Mouse (Mus musculus) cerebellum, postnatal 14 days (tissue): ENCODE data around the gene Mex3b.

Experiments used
- DNase-seq, 2 experiments: peaks; one replicate each; pipeline ENCODE4 v3.0.0; 2021; ENCODE audit warnings: mixed read lengths in 2 of 2

Gene Mex3b

DNA sequence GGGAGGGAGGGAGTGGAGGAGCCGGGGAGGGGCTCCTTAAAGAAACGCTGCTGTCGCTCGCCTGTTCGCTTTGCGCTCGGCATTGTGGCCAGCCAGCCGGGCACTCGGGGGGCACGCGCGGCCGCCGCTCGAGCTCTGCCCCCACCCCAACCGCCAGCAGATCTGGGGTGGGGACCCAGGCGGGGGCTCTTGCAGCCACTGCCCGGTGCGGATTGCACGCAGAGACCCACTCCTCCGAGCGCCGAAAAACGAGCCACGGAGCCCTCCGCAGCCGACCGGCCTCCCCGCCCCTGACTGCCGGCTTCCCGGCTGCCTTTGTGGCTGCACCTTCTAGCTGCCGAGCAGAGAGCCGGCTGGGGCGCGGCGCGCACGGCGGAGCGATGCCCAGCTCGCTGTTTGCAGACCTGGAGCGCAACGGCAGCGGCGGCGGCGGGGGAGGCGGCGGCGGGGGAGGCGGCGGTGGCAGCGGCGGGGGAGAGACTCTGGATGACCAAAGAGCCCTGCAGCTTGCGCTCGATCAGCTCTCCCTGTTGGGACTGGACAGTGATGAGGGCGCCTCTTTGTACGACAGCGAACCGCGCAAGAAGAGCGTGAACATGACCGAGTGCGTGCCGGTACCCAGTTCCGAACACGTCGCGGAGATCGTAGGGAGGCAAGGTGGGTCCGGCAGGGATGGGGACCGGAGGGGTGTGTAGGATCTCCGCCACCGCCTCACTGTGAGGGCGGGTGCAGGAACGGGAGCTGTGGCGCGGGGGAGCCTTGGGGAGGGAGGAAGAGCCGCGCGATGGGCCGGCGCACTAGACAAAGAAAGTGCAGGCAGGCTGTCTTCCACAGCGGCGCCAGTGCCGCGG lies at the start of gene Mex3b:
Mex3b (plus strand) TSS at position 63 of the 851 bp plus-strand sequence.
- peak; percentile 71 to 75 for DNase-seq

DNA sequence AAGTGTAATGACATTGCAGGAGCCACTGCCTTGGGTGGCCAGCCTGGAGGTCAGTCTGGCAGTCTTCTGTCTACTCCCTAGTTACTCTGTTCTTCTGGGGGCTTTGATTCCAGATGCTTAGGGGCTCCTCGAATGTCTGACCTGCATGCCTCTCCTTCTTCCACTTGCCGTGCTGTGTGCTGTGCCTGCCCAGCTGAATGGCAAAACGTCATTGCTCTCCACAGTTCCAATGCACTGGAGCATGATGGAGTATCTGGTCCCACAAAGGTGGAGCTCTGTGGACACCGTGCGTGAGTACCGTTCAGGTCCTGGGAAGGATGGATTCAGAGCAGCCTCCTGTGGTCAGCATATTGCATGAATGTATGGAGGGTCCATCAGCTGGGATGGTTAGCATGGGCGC lies 47.6 kb upstream of the Mex3b start:
- no peak for DNase-seq

DNA sequence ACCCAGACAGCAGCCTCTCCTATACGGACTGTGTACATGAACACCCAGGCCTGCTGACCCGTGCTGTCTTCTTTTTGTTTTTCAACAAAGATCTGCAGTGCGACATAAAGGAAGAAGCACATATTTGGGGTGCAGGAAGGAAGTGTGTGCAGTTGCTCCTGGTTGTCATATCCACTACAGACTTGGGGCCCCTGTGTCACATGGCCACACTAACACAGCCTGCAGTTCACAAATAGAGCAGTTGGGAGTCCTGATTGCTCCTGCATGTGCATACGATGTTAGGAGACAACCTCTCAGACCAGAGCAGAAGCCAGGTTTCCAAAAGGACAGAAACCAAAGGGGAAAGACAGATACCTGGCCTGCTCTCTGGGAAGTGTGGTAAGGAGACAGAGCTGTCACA lies 46.5 kb upstream of the Mex3b start:
- no peak for DNase-seq

DNA sequence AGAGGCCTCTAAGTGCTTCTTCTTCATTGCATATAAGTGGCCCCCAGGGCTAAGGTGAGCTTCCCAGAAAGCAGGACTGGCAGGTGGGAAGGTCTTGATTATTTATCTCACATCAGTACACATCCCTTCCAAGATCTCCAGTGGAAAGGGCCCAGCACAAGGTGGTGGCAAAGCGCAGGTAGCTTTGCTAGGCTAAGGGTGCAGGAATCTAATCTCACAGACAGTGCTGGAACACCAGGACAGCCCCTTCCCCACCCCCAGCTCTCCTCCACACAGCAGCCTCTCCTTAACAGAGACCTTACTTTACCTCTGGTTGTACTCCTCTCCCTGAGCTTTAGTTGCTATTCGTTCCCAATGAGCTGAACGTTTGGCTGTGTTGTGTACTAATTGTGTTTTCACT lies 45.6 kb upstream of the Mex3b start:
- no peak for DNase-seq

DNA sequence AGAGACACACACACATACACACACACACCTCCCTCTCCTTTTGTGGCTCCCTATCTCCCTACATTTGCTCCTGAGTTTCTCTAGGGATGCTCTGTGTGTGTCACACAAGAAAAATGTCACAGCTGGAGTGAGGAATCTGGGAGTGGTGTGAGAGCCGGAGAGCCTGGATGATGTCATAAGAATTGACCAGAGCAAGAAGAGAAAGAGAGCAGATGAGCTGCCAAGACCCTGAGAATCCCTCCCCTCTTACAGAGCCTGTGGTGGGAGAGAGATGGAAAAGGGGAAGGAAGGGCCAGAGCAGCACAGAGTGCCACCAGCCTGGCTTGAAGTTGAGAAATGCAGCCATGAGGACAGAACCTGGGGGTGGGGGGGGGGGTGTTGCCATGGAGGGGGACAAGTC lies 44.6 kb upstream of the Mex3b start:
- DNase-seq: no peak

DNA sequence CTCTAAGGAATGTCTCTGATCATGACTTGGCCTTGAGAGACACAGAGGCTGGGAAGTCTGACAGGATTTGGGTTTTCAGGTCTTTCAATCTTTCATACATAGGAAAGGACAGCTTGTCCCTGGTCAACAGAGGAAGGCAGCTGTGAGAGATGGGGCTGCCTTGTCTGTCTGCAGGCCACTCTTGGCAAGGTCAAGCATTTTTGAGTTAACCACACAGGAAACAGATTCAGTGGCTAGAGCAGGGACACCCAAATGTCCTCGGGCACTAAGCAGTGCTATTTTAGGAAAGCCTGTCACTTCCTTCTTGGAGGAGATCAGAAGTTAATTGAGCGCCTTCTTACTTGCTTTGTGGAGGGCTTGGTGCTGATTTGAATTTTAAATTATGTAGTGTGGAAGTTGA lies 38.9 kb upstream of the Mex3b start:
- no peak for DNase-seq

DNA sequence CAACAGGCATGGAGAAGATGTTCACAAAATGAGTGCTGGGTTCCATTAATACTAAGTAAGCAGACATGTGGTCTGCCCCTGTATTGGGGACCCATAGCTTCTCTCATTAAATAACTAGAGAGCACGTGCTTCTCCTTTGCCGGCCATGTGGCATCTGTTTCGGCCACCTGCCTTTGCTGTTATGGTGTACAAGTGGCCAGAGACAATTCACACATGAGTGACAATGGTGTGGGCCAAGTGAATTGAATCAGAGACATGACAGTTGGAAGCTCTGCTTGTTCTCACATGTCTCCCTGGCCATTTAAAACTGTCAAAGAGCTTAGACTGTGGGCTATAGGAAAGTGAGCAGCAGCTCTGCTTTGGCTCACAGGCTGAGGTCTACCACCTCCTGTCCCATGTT lies 37.6 kb upstream of the Mex3b start:
- peak; percentile 72 to 73 for DNase-seq

DNA sequence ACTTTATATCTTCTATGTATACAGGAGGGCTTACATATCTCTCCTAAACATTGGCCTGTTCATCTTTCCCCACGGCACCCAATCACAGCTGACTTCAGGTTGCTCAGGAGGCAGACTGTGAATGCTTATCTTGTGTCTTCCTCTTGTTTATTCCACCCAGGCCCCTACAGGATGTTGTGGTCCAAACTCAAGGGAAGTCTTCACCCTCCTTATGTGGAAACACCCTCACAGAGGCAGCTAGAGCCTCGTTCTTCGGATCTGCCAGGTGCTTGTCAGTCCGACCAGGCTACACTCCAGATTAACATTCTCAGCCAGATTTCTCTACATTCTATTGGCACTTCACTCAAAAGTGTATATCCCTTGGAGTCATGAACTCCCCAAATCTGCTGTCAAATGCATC lies 32.7 kb upstream of the Mex3b start:
- DNase-seq: no peak

DNA sequence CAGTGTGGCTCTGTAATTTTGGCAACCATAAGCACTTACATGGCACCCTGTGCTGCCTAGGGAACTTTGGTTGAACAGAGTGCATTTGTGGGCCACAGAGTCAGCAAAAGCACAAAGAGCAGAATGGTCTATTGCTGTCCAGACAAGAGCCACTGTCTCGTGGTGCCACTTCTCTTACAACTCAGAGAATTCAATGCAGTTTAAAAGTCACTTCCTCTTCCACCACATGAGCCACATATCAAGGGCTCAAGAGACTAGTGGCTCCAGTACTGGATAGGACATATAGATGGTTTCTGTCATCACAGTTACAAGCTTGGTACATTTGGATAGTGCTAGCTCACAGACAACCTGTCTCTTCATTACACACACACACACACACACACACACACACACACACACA lies 28.7 kb upstream of the Mex3b start:
- no peak for DNase-seq

DNA sequence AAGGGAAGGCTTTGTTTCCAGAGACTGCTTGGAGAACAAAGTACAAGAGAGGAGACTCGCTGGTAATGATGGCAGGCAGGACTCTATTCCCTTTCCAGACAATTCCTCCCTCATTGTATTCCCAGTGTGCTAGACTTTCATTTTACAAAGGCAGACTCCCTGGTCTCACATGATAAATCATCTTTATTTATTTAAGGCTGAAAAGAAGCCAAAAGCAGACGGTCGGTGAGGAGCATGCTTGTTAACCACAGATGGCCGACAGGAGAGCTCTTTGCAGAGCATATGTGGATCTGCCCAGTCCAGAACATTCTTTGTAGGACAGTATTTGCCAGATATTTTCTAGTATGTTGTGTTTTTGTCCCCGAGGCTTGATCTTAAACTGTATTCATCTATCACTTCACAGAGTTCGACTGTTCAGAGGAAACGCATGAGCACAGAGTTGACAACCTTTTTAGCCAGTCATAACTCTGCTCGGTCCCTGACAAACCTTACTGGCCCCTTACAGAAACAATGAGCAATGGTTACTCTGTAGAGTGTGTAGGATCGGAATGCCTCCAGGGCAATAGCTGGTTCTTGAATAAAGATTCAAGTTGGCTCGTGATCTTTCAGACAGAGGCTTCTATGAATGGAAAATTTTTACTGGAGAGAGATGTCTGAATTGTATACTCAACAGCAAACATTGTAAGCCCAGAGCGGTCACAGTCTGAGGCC lies 28.0 kb upstream of the Mex3b start:
- peak in 1 of 2 experiments; percentile 15 for DNase-seq

DNA sequence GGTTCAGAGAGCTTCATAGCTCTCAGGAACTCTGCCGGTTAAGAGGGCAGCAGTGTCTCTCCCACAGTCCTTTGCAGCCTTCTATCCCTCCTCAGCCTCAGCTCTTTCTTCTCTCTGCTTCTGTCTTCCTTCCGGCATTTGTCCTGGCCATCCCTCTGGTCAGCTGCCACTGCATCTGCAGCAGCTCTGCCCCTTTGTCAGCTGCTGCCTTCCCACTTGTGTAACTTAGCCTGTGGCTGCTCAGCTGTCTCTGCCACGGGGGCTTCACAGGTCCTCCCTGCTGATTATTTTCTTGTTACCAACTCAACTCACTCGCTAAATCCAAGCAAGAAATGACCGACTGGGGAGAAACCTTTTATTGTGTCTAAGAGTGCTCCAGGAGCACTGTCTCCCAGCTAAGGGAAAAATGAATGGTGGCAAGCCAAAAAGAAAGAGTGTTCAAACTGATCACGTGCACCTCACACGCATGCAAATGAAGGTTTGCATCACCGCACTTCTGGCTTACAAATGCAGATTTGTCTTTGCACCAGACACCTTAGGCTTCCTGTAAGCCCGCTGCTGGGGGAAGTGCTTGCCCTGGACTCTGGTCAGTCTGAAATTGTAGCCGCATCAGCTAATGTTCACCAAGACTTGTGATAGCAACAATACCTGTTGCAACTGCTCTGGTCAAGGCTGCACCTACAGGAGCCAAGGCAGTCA lies 24.8 kb upstream of the Mex3b start:
- DNase-seq: no peak

DNA sequence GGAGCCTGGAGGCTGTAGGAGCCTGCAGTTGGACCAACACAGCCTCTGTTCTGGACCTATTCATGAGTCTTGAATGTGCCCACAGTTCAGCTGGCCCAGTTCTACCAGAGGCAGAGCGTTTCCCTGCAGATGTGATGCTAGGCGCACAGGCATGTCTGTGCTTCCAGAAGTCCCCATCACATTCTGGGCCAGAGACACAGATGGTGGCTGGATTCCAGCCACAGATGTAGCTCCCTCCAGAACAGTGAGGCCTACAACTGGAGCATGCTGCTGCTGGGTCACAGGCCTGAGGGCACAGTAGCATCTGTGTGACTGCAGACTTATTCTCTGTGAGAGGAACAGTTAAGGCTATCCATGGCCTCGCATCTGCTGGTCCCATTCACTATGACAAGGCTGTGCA lies 16.4 kb upstream of the Mex3b start:
- DNase-seq: no peak

DNA sequence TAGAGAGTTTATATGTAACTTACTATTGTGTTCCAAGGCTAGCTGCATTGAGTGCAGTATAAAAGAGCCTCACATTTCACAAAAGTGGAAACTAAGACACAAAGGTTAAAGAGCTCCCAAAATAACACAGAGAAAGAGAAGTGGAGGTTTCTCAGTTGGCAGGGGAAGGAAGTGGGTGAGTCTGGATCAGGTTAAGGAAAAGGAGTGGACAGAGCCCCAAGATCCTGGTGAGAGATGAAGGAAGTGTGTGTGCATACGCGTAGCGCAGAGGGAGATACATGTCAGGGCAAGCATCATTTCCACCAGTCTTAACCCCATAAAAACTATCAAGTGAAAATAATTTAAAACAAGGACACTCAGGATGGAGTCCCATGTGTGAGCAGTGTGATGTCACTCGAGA lies 15.5 kb upstream of the Mex3b start:
- DNase-seq: no peak

DNA sequence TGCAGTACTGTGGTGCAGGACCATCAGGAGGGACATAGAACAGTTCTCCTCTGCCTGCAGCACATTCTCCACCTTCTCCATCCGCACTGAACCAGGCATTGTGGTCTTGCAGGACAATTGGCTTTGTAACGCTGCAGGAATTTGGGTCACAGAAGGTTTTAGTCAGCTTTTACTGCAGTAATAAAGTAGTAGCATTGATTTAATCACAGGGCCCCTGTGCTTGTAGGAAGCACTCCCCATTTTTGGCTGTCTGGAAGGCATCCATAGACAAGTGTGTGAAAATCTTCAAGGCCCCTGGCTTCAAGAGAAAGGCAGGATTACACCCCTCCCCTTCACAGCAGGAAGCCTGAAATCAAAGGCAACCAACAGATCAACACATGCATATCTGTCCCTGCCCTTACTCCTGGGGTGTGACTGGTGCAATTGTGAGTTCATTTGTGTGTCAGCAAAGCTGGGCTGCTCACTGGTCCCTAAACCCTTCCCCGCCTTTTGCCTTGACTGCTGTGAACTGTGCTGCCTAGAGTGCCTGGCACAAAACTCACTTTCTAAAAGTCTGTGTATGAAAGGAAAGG lies 12.9 kb upstream of the Mex3b start:
- DNase-seq: no peak

DNA sequence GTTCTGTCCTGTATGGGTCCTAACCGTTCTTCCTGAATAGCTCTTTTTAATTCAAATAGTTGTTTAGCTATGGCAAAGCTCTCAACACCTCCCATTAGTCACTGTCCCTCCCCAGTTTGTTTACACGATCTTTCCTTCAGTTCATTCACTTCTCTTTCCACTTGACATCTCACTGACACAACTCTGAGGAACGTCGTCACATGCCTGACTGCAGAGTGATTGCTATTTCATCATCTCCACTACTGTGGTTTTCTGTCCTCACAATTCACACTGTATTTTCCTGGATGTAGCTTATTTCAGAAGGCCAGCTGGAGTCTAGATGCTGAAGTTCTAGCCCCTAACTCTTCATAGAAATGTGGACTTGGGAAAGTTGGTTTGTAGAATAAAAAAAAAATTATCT lies 8.5 kb upstream of the Mex3b start:
- no peak for DNase-seq

DNA sequence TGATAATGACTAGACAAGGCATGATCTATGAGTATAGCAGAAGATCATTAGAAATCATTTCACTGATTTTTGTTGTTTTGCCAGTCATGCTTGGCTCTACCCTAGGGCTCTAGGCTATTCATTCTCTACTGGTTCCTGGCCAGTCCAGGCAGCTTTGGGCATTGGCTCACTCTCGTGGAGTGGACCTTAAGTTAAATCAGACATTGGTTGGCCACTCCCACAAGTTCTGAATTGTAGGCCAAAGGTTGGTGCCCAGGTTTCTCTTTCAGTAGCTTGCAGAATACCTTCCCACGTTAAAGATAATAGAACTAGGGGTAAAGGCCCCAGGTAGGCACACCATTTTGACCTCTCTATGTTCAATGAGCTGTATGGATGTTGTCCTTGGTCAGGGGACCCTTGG lies 6.5 kb upstream of the Mex3b start:
- DNase-seq: no peak

DNA sequence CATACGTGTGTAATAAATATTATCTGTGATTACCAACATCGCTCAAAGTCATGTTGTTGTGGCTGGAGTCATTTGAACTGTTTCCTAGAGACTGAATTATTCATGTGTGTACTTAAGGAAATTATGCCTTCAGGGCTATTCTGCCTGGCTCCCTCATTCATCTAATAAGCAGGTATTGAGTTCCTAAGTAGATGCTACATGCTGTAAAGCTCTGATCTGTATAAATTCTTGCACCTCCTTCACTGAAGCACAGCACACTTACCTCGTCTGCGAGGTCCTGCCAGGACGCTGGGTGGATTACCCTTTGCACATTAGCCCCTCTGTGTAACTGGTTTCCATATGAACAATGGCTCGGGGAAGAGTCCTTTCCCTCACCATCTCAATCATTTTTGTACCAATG lies 3.8 kb upstream of the Mex3b start:
- no peak for DNase-seq

DNA sequence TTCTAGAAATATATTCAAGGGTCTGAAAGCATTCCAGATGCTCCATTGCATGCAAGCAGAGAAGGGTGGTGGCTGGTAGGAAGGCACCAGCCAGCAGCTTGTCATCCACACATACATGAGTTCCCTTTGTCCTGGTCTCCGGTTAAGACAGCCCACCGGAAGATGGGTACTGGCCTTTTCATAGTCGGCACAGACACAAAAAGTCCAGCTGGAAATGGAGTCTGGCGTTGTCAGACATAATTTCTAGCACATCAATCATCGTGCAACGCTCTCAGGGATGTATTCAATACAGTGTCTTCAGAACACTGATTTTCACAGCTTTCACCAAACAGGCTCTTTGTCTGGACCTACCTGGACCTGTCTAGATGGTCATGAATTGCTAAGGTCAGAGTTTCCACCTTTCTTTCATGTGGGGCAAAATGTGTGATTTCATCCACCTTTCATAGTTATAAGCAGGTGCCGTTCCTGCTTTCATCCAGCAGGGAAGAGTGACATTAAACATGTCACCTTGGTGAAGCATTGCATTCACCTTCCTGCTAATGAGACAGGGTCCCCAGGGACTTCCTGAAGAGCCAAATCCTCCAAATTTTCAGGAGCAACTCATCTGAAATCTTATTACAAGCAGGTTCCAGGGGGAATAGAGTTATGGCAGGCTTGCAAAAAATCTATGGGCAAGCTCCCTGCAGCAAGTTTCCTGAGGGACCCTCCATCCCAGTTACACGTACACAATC lies 2.7 kb upstream of the Mex3b start:
- DNase-seq: peak; percentile 42 to 47

DNA sequence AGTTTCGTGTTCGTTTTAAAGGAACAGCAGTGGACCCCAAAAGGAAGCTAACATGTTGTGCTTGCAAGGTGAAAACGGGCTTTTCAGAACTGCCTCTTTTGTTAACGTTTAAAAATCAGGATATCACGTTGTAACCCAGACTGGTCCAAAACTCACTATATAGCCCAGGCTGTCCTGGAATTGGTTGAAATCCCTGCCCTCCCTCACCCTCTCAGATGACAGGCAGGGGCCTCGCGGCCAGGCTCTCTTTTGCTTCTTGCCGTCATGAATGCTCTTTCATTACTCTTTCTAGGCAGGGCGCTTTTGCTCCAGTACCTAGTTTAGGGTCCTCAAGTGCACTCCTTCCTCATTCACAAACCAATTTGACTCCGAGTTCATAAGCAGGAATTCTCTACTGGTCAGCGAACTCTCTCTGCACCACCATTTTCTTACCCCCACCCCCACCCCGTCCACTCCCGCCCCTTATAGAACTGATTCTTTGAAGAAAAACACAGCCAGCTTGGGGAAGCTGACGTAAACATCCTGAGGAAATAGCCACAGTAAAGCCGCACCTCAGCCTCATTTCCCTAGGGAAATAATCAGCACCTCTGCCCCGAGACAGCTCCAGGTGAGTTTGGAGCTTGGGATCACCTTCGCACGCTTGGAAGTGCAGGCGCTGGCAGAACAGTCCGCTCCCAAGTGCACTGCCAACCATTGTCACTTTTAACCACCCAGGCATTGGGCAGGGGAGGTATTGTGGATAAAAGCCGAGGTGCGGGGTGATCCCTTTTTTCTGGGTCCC lies 2.0 kb upstream of the Mex3b start:
- peak; percentile 45 to 61 for DNase-seq

DNA sequence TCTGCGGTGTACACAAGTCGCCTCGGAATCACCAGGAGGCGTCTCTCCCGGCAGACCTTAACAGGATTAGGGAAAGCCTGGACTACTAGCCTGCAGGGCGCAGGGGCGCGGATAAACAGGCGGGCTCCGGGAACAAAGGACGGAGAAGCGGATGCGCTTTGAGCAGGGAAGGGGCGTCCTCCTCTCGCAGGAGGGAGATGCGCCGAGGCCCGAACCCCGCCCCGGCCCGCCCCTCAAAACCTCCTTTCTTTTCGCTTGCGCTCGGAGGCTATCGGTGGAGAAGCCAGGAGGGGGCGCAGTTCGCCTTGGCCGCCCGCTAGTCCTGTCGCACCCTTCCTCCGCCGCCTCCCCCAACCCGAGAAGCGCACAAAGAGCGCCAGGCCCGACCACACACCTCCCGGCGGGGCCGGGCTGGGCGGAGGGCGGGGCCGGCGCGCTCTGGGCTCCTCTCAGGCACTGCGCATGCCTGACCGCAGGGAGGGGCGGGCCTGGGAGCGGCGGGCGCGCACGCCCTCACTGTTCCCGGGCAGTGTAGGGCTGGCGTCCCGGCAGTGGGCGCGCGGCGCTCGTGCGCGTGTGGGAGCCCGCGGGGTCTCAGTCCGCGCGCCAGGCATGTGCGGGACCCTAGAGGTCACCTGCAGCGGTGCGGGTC lies 1.2 kb upstream of the Mex3b start:
- DNase-seq: peak; percentile 99
